Mouse (Mus musculus) layer of hippocampus, postnatal 14 days (tissue): ENCODE measurements around the gene Intu. TPM values are rescaled to one million over a fixed set of nuclear protein-coding genes. Genes with fewer than 3 reads are reported as not detected.

Experiments used
- microRNA-seq, 2 experiments: library from miRNA; unstranded; fragments of <30 nt; microRNA quantifications; one replicate each; pipeline ENCODE4 v1.2.0; 2021
- total RNA-seq, 2 experiments: library from RNA; stranded (reverse); gene quantifications; 2 replicates each; pipeline ENCODE4 v1.2.3; 2021

The Intu gene
- total RNA-seq, 2 experiments from 2014 or later, result 5.2 to 5.5 TPM

Small RNAs within 50 kb of the gene (microRNA-seq; reads per million reads assigned to microRNA genes)
- gene Gm23810, result 0 reads per million in 2 experiments

Other genes with a start within 250 kb of the Intu start
- gene Slc25a31, start 177.6 kb downstream of the Intu start, total RNA-seq, result under 1 TPM; 0.17 to 0.35 TPM
- gene Hspa4l, start 213.2 kb downstream of the Intu start, total RNA-seq, result 100 to 1,000 TPM; 120 to 124 TPM